Mouse (Mus musculus) myocyte (in vitro differentiated cells): Measurements from ENCODE around the gene Mag. TPM values are rescaled to one million over a fixed set of nuclear protein-coding genes. Genes with fewer than 3 reads are reported as not detected.

Source experiments
- H3K27me3 ChIP-seq: one replicate; pipeline ENCODE4 v1.6.1; 2011; ENCODE audit not compliant: control insufficient read depth, insufficient read depth, insufficient read length
- H3K36me3 ChIP-seq: one replicate; pipeline ENCODE4 v1.6.1; 2011; ENCODE audit not compliant: control insufficient read depth, insufficient read depth
- H3K4me2 ChIP-seq: one replicate; pipeline ENCODE4 v1.6.1; 2011; ENCODE audit warnings: low read depth, control low read depth
- H3K4me3 ChIP-seq: one replicate; pipeline ENCODE4 v1.5.1; 2011; ENCODE audit warnings: mild to moderate bottlenecking, control low read depth, moderate library complexity
- H3K79me2 ChIP-seq: one replicate; pipeline ENCODE4 v1.6.1; 2011; ENCODE audit not compliant: control insufficient read depth, insufficient read depth
- H3ac ChIP-seq: one replicate; pipeline ENCODE4 v1.6.1; 2011; ENCODE audit not compliant: control insufficient read depth, insufficient read length
- CEBPB ChIP-seq: IDR thresholded peaks from 2 replicates; pipeline ENCODE4 v1.6.1; 2011; ENCODE audit warnings: mild to moderate bottlenecking, moderate library complexity; ENCODE audit not compliant: poor library complexity, insufficient read depth, severe bottlenecking
- E2F4 ChIP-seq: IDR thresholded peaks from one replicate; pipeline ENCODE4 v1.6.1; 2011; ENCODE audit warnings: mild to moderate bottlenecking, control low read depth, moderate library complexity; ENCODE audit not compliant: insufficient read depth
- MAX ChIP-seq: IDR thresholded peaks from one replicate; pipeline ENCODE4 v1.6.1; 2011; ENCODE audit warnings: low read depth, mild to moderate bottlenecking, control low read depth
- MYOD1 ChIP-seq, 3 experiments: IDR thresholded peaks; one replicate each; pipeline ENCODE4 v1.6.1; 2011; ENCODE audit warnings: control low read depth in 2 of 3, low read depth in 2 of 3, mild to moderate bottlenecking in 2 of 3, moderate library complexity in 1 of 3; ENCODE audit not compliant: insufficient read length in 2 of 3, control insufficient read depth in 1 of 3
- MYOG ChIP-seq, 3 experiments: IDR thresholded peaks; one replicate each; pipeline ENCODE4 v1.6.1; 2011; ENCODE audit warnings: control low read depth in 2 of 3, low read depth in 2 of 3, mild to moderate bottlenecking in 2 of 3; ENCODE audit not compliant: insufficient read length in 2 of 3, control insufficient read depth in 1 of 3, insufficient read depth in 1 of 3
- POLR2A ChIP-seq: IDR thresholded peaks from one replicate; pipeline ENCODE4 v1.6.1; 2011; ENCODE audit warnings: low read depth, mild to moderate bottlenecking, control low read depth, moderate library complexity; ENCODE audit not compliant: insufficient read length
- POLR2AphosphoS2 ChIP-seq: IDR thresholded peaks from one replicate; pipeline ENCODE4 v1.6.1; 2011; ENCODE audit warnings: low read depth, control low read depth; ENCODE audit not compliant: insufficient read length
- REST ChIP-seq: IDR thresholded peaks from one replicate; pipeline ENCODE4 v1.6.1; 2011; ENCODE audit warnings: mild to moderate bottlenecking, control low read depth, moderate library complexity; ENCODE audit not compliant: insufficient read depth, insufficient read length
- SRF ChIP-seq: IDR thresholded peaks from one replicate; pipeline ENCODE4 v1.6.1; 2011; ENCODE audit warnings: low read depth; ENCODE audit not compliant: control insufficient read depth, insufficient read length
- TCF12 ChIP-seq: IDR thresholded peaks from one replicate; pipeline ENCODE4 v1.6.1; 2011; ENCODE audit warnings: mild to moderate bottlenecking, control low read depth; ENCODE audit not compliant: poor library complexity, insufficient read depth, severe bottlenecking
- TCF3 ChIP-seq: IDR thresholded peaks from one replicate; pipeline ENCODE4 v1.6.1; 2011; ENCODE audit warnings: low read depth, control low read depth; ENCODE audit not compliant: insufficient read length
- USF1 ChIP-seq: IDR thresholded peaks from one replicate; pipeline ENCODE4 v1.6.1; 2011; ENCODE audit warnings: low read depth, mild to moderate bottlenecking, control low read depth, moderate library complexity
- polyA plus RNA-seq: library from polyadenylated mRNA; unstranded; fragments of >200 nt; fragmentation: generic; extraction: Trizol; gene quantifications from one replicate; pipeline ENCODE4 v1.2.1, GENCODE M21; 2012; ENCODE audit warnings: missing spikeins

Mag gene
- polyA plus RNA-seq, result 0.01 TPM

DNA sequence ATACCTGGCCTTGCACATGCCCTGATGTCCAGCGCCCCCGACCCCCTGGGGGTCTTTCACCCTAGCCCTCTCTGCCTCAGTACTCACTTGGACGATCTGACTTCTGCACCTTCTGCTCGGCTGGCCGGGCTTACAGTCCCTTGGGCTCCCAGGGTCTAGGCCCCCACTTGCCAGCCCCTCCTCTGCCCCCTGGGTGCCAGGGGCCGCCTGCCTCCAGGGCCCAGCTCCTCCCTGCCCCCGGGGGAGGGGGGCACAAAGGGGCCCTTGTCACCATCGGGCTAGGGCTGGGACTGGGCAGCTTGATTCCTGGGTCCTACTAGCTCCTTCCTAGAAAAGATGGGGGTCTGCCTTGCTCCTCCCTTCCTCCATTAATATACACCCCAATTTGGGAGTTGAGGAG, at the start of gene Mag:
Mag (minus strand) TSS at position 142 of the 400 bp plus-strand sequence.
- no peak for TF ChIP-seq POLR2A
- TF ChIP-seq REST, result no peak
- TF ChIP-seq CEBPB, result no peak
- TF ChIP-seq MYOG (IDR thresholded peaks at IDR 0.05; ENCODE audit: control insufficient read depth in 1 of 3, insufficient read depth in 1 of 3, insufficient read length in 2 of 3, low read depth in 2 of 3), result no peak
- no peak for TF ChIP-seq MAX
- TF ChIP-seq E2F4, result no peak
- no peak for TF ChIP-seq TCF12
- no peak for TF ChIP-seq USF1
- no peak for TF ChIP-seq SRF
- no peak for TF ChIP-seq TCF3
- no peak for TF ChIP-seq POLR2AphosphoS2
- no peak for TF ChIP-seq MYOD1 (IDR thresholded peaks at IDR 0.05; ENCODE audit: control insufficient read depth in 1 of 3, insufficient read length in 2 of 3, low read depth in 2 of 3)
- Histone ChIP-seq H3K36me3 (no peaks in the 10 kb centered on the region), H3K27me3 (peaks cover 30% of the 10 kb centered on the region), H3K79me2 (no peaks in the 10 kb centered on the region), H3ac (no peak within 1 kb of the TSS), H3K4me3 (no peak within 1 kb of the TSS), H3K4me2 (no peak within 1 kb of the TSS)

DNA sequence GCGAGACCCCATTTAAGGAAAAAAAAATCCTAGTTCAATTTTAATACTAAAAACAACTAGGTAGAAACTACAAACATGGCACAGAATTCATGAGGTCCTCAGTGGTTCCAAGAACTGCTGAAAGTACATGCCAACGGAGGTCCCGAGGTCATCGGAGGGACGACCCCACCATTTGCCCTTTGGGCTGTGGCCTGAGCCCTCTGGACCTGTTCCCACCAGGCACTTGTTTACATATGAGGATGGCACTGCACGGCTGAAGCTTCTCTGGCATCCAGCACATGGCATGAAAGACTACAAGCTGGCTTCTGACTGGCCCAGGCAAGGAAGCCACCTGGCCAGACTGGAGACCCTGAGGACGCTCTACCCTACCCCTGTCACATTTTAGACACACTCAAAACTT, 49.7 kb upstream of the Mag start:
- H3K4me2 ChIP-seq, result no peak overlapping the region
- no peaks in the 10 kb centered on the region for H3K36me3 ChIP-seq
- no peak overlapping the region for H3K4me3 ChIP-seq
- no peak overlapping the region for H3ac ChIP-seq
- H3K27me3 ChIP-seq, result no peaks in the 10 kb centered on the region
- no peaks in the 10 kb centered on the region for H3K79me2 ChIP-seq
- no peak for TF ChIP-seq REST
- TF ChIP-seq MAX, result no peak
- TF ChIP-seq MYOG (IDR thresholded peaks at IDR 0.05; ENCODE audit: control insufficient read depth in 1 of 3, insufficient read depth in 1 of 3, insufficient read length in 2 of 3, low read depth in 2 of 3), result no peak
- TF ChIP-seq POLR2A, result no peak
- no peak for TF ChIP-seq E2F4
- TF ChIP-seq POLR2AphosphoS2, result no peak
- no peak for TF ChIP-seq CEBPB
- TF ChIP-seq USF1, result no peak
- no peak for TF ChIP-seq MYOD1 (IDR thresholded peaks at IDR 0.05; ENCODE audit: control insufficient read depth in 1 of 3, insufficient read length in 2 of 3, low read depth in 2 of 3)
- TF ChIP-seq SRF, result no peak
- no peak for TF ChIP-seq TCF12
- TF ChIP-seq TCF3, result no peak

DNA sequence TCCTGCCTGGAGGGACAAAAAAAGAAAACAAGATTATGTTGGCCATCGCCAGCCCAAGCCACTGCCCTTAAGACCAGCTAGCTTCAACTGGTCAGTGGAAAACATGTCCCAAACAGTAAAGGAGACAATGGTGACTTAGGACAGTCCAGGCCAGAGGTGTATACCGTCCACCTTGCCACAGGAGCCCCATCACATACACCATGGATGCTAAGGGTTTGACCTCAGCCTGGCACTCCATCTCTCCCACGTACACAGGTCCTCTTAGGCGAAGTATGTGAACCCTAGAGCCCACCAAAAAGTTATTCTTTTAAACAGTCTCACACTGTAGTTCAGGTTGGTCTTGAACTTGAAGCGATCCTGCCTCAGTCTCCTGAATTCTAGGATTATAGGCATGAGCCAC, 48.2 kb upstream of the Mag start:
- H3K4me3 ChIP-seq, result no peak overlapping the region
- TF ChIP-seq USF1, result no peak
- peak; percentile 82 for TF ChIP-seq POLR2AphosphoS2
- H3K79me2 ChIP-seq, result no peaks in the 10 kb centered on the region
- H3K36me3 ChIP-seq, result no peaks in the 10 kb centered on the region
- H3K4me2 ChIP-seq, result no peak overlapping the region
- H3ac ChIP-seq, result no peak overlapping the region
- no peaks in the 10 kb centered on the region for H3K27me3 ChIP-seq

DNA sequence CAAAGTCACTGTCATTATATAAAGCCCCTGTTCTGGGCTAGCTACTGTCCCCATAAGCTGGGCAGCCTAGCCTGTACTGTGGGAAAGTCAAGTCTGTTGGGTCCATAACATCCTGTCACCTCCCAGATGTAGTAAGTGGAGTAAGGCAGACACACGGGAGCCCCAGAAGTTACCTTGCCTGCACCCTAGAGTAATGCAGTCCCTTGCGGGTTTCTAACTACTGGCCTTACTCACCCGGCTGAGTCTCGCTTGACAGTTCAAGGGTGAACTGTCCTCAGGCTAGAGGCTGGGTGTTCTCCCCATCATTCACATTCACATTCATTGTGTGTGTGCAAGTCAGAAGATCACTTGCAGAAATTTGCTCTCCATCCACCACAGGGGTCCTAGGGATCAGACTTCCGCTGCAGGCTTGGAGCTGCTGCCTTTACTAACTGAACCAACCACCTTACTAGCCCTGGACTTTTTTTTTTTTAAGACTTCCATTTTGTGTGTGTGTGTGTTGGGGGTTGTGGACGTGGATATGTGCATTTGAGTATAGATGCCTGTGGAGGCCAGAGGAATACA, 45.2 kb upstream of the Mag start:
- no peak overlapping the region for H3ac ChIP-seq
- no peak overlapping the region for H3K4me2 ChIP-seq
- no peaks in the 10 kb centered on the region for H3K27me3 ChIP-seq
- peaks cover 6% of the 10 kb centered on the region for H3K79me2 ChIP-seq
- H3K36me3 ChIP-seq, result no peaks in the 10 kb centered on the region
- TF ChIP-seq POLR2AphosphoS2 (peak; percentile 61), SRF (no peak)
- no peak overlapping the region for H3K4me3 ChIP-seq

DNA sequence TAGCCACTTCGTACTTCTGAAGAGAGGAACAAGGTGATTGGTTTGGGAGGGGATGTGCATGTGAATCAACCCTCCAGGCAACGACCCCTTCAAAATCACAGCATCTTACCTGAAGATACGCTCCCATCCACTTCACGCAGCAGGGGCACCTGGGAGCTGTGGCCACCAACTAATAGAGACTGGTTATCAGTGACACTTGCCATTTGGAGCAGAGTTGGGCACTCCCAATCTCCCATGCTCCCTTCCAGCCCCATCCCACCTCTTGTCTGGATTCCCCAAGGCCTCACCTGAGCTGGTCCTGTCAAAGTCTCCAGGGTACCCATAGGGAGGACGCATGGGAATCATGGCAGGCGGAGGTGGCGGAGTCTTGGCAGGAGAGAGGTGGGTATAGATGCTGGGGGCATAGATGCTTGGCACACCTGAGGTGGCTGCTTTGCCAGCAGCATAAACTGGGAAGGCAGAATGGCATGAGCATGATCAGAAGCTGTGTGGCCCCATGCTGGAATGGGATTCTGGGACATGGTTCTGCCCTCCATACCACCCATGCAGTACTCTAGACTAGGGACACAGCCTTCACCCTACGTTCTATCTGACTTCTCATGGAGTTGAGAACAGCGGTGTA, 44.3 kb upstream of the Mag start:
- H3K4me2 ChIP-seq, result no peak overlapping the region
- H3ac ChIP-seq, result no peak overlapping the region
- H3K4me3 ChIP-seq, result no peak overlapping the region

More for the DNA sequence above, 44.3 kb upstream of the Mag start:
- Histone ChIP-seq H3K79me2 (peaks cover 8% of the 10 kb centered on the region), H3K27me3 (no peaks in the 10 kb centered on the region), H3K36me3 (no peaks in the 10 kb centered on the region)
- no peak for TF ChIP-seq MYOG (IDR thresholded peaks at IDR 0.05; ENCODE audit: control insufficient read depth in 1 of 3, insufficient read depth in 1 of 3, insufficient read length in 2 of 3, low read depth in 2 of 3)
- no peak for TF ChIP-seq USF1
- TF ChIP-seq E2F4, result no peak
- TF ChIP-seq MAX, result no peak
- TF ChIP-seq CEBPB, result no peak
- no peak for TF ChIP-seq REST
- no peak for TF ChIP-seq SRF
- TF ChIP-seq POLR2A, result peak; percentile 24
- no peak for TF ChIP-seq TCF3
- no peak for TF ChIP-seq TCF12
- peak; percentile 50 for TF ChIP-seq POLR2AphosphoS2
- no peak for TF ChIP-seq MYOD1 (IDR thresholded peaks at IDR 0.05; ENCODE audit: control insufficient read depth in 1 of 3, insufficient read length in 2 of 3, low read depth in 2 of 3)
